Mouse (Mus musculus): ENCODE measurements at regions not wholly inside any gene's neighbourhood (a gene's known extent, or its start where the extent isn't known, plus 50 kb on each side); places are given as distances from the start of the nearest gene placed in this dataset.

DNA sequence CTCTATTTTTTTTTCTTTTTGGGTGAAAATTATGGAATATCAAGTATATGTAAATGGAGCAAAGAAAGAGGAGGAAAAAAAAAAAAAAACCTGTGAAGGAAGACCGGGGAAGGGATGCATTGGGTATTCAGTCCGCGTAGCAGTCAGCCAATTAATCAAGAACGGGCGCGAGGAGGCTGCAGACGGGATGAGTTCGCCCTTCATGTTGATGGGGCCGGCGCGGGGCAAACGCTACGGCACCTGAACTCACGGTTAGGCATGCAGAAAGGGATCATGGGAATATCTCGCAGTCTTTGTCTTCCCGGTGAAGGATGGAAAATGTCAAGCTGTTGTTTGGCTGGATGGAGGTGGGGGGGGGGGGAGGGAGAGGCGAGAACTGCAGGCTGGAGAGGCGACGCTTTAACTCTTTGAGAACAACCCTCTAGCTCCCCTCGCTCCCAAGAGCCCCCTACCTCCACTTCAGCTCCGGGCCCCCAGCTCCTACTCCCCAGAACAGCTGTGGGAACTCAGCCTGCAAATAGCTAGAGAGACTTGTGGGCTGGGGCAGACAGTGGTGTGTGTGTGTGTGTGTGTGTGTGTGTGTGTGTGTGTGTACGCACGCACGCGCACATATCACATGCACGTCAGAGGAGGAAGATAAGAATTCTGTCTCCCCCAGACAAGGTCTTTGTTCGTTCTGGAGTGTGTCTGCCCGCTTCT lies 210.7 kb downstream of the Gm26897 start:
- peak; percentile 62 for DNase-seq (ENCODE audit: extremely low spot score, low spot score)

DNA sequence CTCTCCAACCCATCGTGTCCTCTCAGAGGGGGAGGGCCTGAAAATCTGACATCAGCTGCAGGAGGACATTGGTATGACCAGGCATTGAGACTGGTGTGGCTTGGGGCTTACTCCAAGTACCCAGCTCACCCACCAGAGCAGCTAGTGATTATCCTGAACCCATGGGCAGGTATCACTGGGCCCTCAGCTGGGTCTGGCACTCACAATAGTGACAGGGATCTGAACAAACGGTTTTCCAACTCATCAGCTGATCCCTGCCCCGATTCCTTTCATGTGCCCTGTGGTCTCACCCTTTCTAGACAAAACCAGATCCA lies 211.2 kb downstream of the Gm26897 start:
- DNase-seq (ENCODE audit: extremely low spot score, low spot score) = no peak

DNA sequence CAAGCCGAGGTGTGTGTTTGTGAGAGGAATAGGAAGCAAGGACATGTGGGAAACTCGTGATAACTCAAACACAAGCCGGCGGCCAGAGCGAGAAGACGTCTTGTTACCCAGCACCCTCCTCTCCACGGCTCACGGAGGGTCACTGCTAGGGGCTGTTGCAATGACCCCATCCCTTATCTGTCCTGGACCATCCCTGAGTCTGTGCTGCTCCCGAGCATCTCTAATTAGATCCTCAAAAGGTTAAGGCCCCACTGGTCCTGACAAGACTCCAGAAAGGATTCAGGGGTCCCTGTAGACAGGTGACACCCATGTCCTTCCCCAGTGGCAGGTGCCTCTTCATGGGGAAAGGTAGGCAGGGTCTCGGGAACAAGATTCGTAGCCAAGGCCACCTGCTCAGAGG lies 212.6 kb downstream of the Gm26897 start:
- DNase-seq (ENCODE audit: extremely low spot score, low spot score) = no peak

DNA sequence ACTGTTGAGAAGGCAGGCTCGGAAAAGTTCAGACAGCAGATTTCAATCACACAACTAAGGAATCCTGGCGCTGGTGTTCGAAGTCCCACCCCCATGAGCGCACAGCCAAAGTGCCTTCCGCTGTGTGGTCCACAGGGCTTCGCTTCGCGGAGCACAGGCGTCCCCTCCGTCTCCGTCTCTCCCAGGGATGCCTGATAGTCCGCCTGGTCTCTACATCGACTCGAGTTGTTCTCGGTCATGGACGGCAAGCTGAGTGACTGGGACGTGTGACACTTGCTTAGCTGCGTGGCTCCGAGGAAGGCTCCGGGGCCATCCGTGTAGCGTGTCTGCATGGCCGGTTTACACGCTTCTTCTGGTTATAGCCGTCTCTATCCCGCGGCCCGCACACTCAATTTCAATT lies 224.0 kb downstream of the Gm26897 start:
- DNase-seq (ENCODE audit: extremely low spot score, low spot score) = peak; percentile 45

- peak; percentile 67 for DNase-seq (ENCODE audit: extremely low spot score, low spot score)
Observed at GRCm38 (mm10) chr5:111958226-111958625, 224.5 kb downstream of the Gm26897 start.

GRCm38 (mm10) chr5:111965311-111965710 lies 231.6 kb downstream of the Gm26897 start:
- no peak for DNase-seq (ENCODE audit: extremely low spot score, low spot score)

- DNase-seq (ENCODE audit: extremely low spot score, low spot score) = no peak
Observed at GRCm38 (mm10) chr5:111968121-111968520, 234.4 kb downstream of the Gm26897 start.

DNA sequence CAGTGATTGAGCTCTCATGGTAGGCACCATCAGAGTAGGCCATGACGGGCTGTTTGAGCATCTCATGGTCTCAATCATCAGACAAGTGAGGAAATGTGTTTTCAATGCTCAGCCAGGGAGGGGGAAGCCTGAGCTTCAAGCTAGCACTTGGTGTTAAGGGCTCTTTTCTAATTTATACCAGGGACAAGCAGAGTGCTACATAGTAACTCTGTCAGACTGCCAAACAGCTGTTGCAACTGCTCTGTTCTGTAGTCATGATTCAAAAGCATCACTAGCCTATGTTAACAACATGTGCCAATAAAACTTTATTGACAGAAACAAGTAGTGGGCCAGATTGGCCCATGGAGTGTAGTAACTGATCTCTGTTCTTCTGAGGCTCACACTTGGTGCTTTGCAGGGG lies 235.0 kb downstream of the Gm26897 start:
- no peak for DNase-seq (ENCODE audit: extremely low spot score, low spot score)

- DNase-seq (ENCODE audit: extremely low spot score, low spot score) = no peak
Observed at GRCm38 (mm10) chr5:111971193-111971592, 237.5 kb downstream of the Gm26897 start.

DNA sequence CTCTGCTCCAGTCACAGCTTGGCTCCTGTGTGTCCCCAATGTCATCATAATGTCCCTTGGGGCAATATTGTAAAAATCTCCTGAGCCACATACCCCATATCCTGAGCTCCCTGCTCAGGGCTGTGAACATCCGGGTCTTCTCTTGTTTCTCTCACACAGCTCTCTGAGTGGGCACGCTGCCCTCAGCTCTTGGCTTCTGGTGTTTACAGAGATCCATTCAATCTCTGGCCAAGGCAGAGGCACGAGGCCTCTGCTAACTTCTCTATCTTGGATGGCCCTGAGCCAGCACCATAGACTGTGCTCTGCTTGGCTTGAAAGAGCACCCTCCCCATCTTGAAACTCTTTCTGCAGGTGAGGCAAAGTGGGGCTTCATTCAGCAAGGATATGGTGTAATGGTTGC lies 238.2 kb downstream of the Gm26897 start:
- DNase-seq (ENCODE audit: extremely low spot score, low spot score) = no peak

DNA sequence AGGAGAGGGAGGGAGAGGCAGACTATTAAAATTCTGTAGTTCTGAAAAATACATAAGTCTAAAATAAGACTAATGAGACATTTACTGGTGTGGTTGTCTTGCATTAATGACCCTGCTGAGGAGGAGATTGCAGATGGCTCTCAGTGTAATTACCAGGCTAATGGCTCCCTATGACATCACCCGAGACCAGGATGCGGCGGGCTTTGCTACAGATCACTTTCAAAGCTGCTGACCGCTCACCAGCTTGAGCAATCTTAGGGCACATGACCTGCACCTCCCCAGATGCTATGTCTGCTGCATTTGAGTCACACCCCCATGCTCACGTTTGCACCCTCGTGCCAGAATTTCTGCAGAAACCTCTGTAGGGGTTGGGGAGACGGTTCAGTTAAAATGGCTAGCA lies 242.0 kb downstream of the Gm26897 start:
- DNase-seq (ENCODE audit: extremely low spot score, low spot score) = no peak

GRCm38 (mm10) chr5:111979601-111980000 lies 245.9 kb downstream of the Gm26897 start:
- no peak for DNase-seq (ENCODE audit: extremely low spot score, low spot score)

DNA sequence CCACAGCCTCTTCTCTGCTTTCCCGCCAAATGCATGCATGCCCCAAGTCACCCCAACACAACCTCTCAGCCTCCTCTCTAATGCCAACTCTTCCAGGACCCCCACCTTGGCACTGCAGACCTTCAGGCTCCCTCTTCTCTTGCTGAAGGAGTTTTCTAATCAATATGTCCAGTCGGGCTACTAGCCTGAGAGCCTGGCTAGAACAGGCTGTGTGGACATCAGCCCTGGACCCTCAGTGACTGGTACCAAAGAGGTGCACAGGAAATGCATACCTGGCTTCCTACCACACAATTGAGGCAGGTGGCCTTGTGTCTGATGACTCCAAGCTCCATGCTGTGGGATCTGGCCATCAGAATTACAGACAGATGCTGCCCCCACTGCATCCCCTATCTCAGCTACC lies 248.4 kb downstream of the Gm26897 start:
- no peak for DNase-seq (ENCODE audit: extremely low spot score, low spot score)

DNA sequence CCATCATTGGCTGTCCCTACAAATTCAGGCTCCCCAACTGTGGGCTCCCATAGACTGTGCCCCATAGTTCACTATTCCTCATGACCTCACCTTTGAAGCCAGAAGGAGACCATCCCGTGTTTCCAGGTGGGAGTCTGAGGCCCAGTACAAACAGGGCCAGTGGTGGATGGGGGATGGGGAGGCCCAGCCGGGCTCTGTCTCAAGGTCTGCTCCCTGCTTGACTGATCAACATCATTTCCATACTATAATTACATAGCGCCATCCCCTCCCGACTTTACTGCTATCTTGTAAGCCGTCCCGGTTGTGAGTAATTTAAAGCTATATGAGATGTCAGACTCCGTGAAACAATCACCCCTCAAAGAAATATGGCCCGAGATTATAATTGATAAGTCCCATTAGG lies 252.3 kb downstream of the Gm26897 start:
- no peak for DNase-seq (ENCODE audit: extremely low spot score, low spot score)

DNA sequence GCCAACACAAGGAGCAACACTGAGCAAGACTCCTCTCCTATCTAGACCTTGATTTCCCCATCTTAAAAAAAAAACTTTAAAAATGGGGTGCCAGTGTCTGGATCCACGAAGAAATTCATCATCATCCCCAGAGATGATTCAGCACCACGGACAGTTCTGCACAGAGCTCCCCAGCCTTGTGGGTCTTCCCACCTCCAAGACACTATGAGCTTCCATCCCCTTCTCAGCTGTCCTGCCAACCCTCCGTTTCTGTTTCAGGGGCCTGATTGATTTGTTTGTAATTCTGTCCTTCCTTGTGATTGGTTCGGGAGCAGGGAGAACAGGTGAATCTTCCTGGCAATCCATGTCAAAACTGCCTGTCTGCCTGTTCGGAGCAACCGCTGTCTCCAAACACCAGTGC lies 253.3 kb downstream of the Gm26897 start:
- peak; percentile 30 for DNase-seq (ENCODE audit: extremely low spot score, low spot score)

DNA sequence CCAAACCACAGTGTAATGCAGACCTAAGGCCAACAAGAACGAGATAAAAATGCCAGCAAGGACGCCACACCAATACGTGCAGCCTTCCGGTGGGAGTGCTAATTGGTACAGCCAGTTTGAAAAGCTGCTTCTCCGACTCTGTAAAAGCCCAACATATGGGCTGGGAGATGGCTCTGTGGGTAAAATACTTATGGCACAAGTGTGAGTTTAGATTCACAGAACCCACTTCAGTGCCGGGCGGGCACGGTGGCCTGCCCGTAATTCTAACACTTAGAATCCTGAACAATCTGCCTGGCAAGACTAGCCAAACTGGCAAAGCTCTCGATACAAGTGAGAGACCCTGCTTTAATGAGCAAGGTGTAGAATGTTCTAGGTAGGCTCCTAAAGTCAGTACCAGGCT lies 258.1 kb downstream of the Gm26897 start:
- no peak for DNase-seq (ENCODE audit: extremely low spot score, low spot score)

GRCm38 (mm10) chr5:111993221-111993620 lies 259.1 kb downstream of the Cryba4 start:
- no peak for DNase-seq (ENCODE audit: extremely low spot score, low spot score)

DNA sequence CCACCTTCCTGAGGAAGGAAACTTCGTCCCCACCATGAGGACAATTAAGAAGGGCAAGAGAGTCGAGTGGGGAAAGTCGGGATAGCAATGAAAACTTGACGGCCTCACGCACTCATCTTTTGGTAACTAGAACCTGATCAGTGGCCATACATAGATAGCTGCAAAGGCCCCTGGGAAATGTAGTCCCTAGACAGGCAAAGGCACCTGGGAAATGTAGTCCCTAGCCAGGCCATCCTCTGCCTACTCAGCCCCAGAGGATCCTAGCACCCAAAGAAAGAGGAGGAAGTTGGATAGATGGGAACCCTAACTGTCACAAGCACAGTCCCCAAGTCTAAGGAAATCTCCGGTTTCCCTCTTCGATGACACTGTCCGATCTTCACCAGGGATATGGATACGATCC lies 258.4 kb downstream of the Cryba4 start:
- DNase-seq (ENCODE audit: extremely low spot score, low spot score) = no peak

DNA sequence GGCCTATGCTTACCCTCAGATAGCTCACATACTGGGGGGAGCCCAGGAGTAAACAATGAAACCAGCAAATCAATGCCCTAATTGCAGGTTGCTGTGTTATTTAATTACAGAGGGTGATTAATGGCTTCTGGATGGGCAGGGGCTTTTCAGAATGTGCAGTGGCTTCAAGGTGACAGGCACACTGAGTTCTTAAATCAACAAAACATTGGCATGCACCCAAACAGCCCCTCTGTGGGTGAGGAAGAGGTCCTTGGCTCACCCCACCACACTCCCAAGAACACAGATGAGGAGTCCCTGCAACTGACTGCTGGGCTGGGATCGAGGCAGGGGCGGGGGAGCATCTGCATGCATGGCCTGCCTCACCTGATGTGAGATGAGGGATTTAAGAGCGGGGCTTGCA lies 255.5 kb downstream of the Cryba4 start:
- no peak for DNase-seq (ENCODE audit: extremely low spot score, low spot score)

GRCm38 (mm10) chr5:112001742-112002701 lies 250.3 kb downstream of the Cryba4 start:
- DNase-seq (ENCODE audit: extremely low spot score, low spot score) = peak; percentile 67

GRCm38 (mm10) chr5:112002856-112003660 lies 249.3 kb downstream of the Cryba4 start:
- DNase-seq (ENCODE audit: extremely low spot score, low spot score) = no peak

DNA sequence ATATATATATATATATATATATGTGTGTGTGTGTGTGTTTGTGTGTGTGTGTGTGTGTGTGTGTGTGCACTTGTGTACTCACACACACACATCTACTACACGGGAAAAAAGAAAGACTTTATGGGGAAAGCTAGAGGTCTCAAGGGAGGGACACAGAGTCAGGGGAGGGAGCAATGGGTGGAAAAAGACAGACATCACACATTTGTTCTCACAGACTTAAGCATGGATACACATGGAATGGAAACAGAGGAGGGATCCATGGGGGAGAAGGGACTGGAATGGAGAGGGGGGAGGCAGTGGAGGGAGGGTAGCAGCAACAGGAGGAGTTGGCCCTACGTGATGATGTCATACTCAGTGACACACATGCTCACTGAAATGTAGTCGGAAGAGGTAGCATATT lies 248.3 kb downstream of the Cryba4 start:
- no peak for DNase-seq (ENCODE audit: extremely low spot score, low spot score)
